Mouse (Mus musculus): ENCODE results near the gene Gm4869. TPM values are rescaled to one million over a fixed set of nuclear protein-coding genes. Genes with fewer than 3 reads are reported as not detected.

Gm4869 gene
- polyA plus RNA-seq, 1 experiment from 2014 or later = not detected

Small RNA genes lying within 50 kb of the gene (microRNA-seq; reads per million reads assigned to microRNA genes)
- not detected for gene Mir7038

Other genes with a start within 250 kb of the Gm4869 start
- gene Mad1l1, start 124.1 kb upstream of the Gm4869 start, polyA plus RNA-seq (2015; fragmentation: Nextera tagmentation; extraction: Ambion mirVana) = 32.2 and 32.5 TPM in 2 replicates
- 21.5 and 27.0 TPM in 2 replicates for gene Nudt1, start 124.0 kb upstream of the Gm4869 start, polyA plus RNA-seq (2015; fragmentation: Nextera tagmentation; extraction: Ambion mirVana)
- gene Mrm2, start 113.7 kb upstream of the Gm4869 start, polyA plus RNA-seq (2015; fragmentation: Nextera tagmentation; extraction: Ambion mirVana) = 22.5 and 23.3 TPM in 2 replicates
- gene Snx8, start 56.4 kb upstream of the Gm4869 start, polyA plus RNA-seq (2015; fragmentation: Nextera tagmentation; extraction: Ambion mirVana) = 42.4 and 43.7 TPM in 2 replicates
- 65.9 and 77.6 TPM in 2 replicates for gene Eif3b, start 26.3 kb upstream of the Gm4869 start, polyA plus RNA-seq (2015; fragmentation: Nextera tagmentation; extraction: Ambion mirVana)
- gene Chst12, start 59.9 kb downstream of the Gm4869 start, polyA plus RNA-seq (2015; fragmentation: Nextera tagmentation; extraction: Ambion mirVana) = 27.6 and 30.3 TPM in 2 replicates
- gene Grifin, start 119.4 kb downstream of the Gm4869 start, polyA plus RNA-seq (2015; fragmentation: Nextera tagmentation; extraction: Ambion mirVana) = 0.36 TPM in 1 of 2 replicates, not detected in the other
- gene Lfng, start 161.7 kb downstream of the Gm4869 start, polyA plus RNA-seq (2015; fragmentation: Nextera tagmentation; extraction: Ambion mirVana) = 27.1 and 30.2 TPM in 2 replicates
- gene Ttyh3, start 203.4 kb downstream of the Gm4869 start, polyA plus RNA-seq (2015; fragmentation: Nextera tagmentation; extraction: Ambion mirVana) = 56.0 and 68.9 TPM in 2 replicates

All from hindbrain, embryonic 16.5 days (tissue).